Mouse (Mus musculus): Measurements from ENCODE around the gene Nmbr.

GRCm38 (mm10) chr10:14703239-14703638 is 2.2 kb upstream of the Nmbr start:
- no peak for TF ChIP-seq IRF4 (IDR thresholded peaks at IDR 0.05; ENCODE audit: low read depth, low read length)
- TF ChIP-seq CTCF (conservative IDR thresholded peaks at IDR 0.05 in 1 of 2, IDR thresholded peaks at IDR 0.05 in 1 of 2; ENCODE audit: low read depth in 2 of 2, low read length in 2 of 2): no peak
- no peak for TF ChIP-seq TBP (conservative IDR thresholded peaks at IDR 0.05; ENCODE audit: low read depth, low read length)
- TF ChIP-seq BHLHE40 (IDR thresholded peaks at IDR 0.05; ENCODE audit: low read depth, low read length): no peak
- no peak for TF ChIP-seq TCF12 (IDR thresholded peaks at IDR 0.05; ENCODE audit: low read depth, low read length)
- no peak for TF ChIP-seq MEF2A (IDR thresholded peaks at IDR 0.05; ENCODE audit: borderline replicate concordance, low read depth, low read length)
- no peak for TF ChIP-seq MYC (IDR thresholded peaks at IDR 0.05; ENCODE audit: low read depth, low read length)

Measured in CH12.LX (cell line).